Mouse (Mus musculus): Measurements from ENCODE around the gene Cx3cr1. TPM values are rescaled to one million over a fixed set of nuclear protein-coding genes. Genes with fewer than 3 reads are reported as not detected.

Gene Cx3cr1
- polyA plus RNA-seq, 1 experiment: 9.0 TPM

GRCm38 (mm10) chr9:120001945-120002725 lies 67.5 kb downstream of the Cx3cr1 start:
- 0 out of 2 replicates have a peak, but pooled peaks cover 5% of the 10 kb centered on the region for H3K4me1 ChIP-seq (ENCODE audit: control insufficient read depth, insufficient read depth, low read length)
- H3K27me3 ChIP-seq (ENCODE audit: control insufficient read depth, insufficient read depth, low read length): no peaks in the 10 kb centered on the region
- H3K27ac ChIP-seq (ENCODE audit: insufficient read depth, low read length): no peak overlapping the region
- DNase-seq: peak in 1 of 2 experiments; percentile 37
- peak overlapping the region; percentile 47 for H3K4me3 ChIP-seq (replicated peaks; ENCODE audit: insufficient read depth, low read depth, low read length)
- TF ChIP-seq POLR2A (IDR thresholded peaks at IDR 0.05; ENCODE audit: borderline replicate concordance, insufficient read depth, low read length) (no peak), CTCF (IDR thresholded peaks at IDR 0.05; ENCODE audit: borderline replicate concordance, insufficient read depth, low read depth, low read length) (no peak)
- 13% methylated on average over 31 of the region's 31 CpGs for WGBS

DNA sequence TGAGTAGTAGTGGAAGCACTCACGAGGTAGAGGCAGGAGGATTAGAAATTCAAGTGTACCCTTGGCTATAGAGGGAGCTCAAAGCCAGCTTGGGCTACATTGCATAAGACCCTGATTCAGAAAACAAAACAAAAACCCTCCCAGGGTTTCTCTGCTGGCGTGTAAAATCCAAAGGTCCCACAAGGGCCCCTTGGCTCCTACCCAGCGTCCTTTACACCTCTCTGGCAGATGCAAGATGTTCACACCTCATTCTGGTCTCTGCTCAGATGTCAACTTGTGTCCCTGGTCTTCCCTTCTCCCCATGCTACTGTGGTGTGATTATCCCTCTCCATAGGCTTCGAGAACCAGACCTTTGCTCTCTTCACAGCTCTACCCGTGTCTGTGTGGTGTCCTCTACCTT lies 68.9 kb downstream of the Cx3cr1 start:
- WGBS: 85% methylated on average over 5 of the region's 5 CpGs
- H3K27me3 ChIP-seq (ENCODE audit: control insufficient read depth, insufficient read depth, low read length): no peaks in the 10 kb centered on the region
- TF ChIP-seq CTCF (IDR thresholded peaks at IDR 0.05; ENCODE audit: borderline replicate concordance, insufficient read depth, low read depth, low read length): no peak
- TF ChIP-seq POLR2A (IDR thresholded peaks at IDR 0.05; ENCODE audit: borderline replicate concordance, insufficient read depth, low read length): no peak
- no peak overlapping the region for H3K27ac ChIP-seq (ENCODE audit: insufficient read depth, low read length)
- no peak for DNase-seq
- 0 out of 2 replicates have a peak, but pooled peaks cover 5% of the 10 kb centered on the region for H3K4me1 ChIP-seq (ENCODE audit: control insufficient read depth, insufficient read depth, low read length)
- no peak overlapping the region for H3K4me3 ChIP-seq (replicated peaks; ENCODE audit: insufficient read depth, low read depth, low read length)

GRCm38 (mm10) chr9:119999636-120000035 lies 70.0 kb downstream of the Cx3cr1 start:
- Histone ChIP-seq H3K27ac (ENCODE audit: insufficient read depth, low read length) (no peak overlapping the region), H3K4me3 (replicated peaks; ENCODE audit: insufficient read depth, low read depth, low read length) (no peak overlapping the region), H3K4me1 (ENCODE audit: control insufficient read depth, insufficient read depth, low read length) (0 out of 2 replicates have a peak, but pooled peaks cover 5% of the 10 kb centered on the region), H3K27me3 (ENCODE audit: control insufficient read depth, insufficient read depth, low read length) (no peaks in the 10 kb centered on the region)
- DNase-seq: peak in 1 of 2 experiments; percentile 15
- WGBS: 30% methylated on average over 6 of the region's 6 CpGs
- no peak for TF ChIP-seq POLR2A (IDR thresholded peaks at IDR 0.05; ENCODE audit: borderline replicate concordance, insufficient read depth, low read length)
- TF ChIP-seq CTCF (IDR thresholded peaks at IDR 0.05; ENCODE audit: borderline replicate concordance, insufficient read depth, low read depth, low read length): no peak

DNA sequence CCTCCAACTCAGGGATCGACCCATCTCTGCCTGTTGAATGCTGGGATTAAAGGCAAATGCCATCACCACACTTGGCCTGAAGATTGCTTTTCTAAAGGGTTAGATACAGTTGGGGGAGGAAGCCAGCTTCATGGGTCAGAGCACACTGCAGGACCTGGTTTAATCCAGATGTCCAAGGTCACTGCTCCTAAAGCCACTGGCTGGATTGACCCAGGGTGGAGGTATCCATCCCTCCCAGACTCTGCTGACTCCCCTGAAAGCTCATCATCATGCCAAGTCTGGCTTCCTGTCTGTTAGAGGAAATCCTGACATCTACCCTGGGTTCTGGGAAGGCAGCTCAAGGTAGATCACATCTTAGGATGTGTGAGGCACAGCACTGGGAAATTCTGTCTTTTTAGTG lies 70.9 kb downstream of the Cx3cr1 start:
- Histone ChIP-seq H3K4me1 (ENCODE audit: control insufficient read depth, insufficient read depth, low read length) (0 out of 2 replicates have a peak, but pooled peaks cover 5% of the 10 kb centered on the region), H3K27me3 (ENCODE audit: control insufficient read depth, insufficient read depth, low read length) (no peaks in the 10 kb centered on the region), H3K4me3 (replicated peaks; ENCODE audit: insufficient read depth, low read depth, low read length) (no peak overlapping the region), H3K27ac (ENCODE audit: insufficient read depth, low read length) (no peak overlapping the region)
- 78% methylated on average over 1 of the region's 1 CpGs for WGBS
- no peak for DNase-seq
- TF ChIP-seq POLR2A (IDR thresholded peaks at IDR 0.05; ENCODE audit: borderline replicate concordance, insufficient read depth, low read length): no peak
- no peak for TF ChIP-seq CTCF (IDR thresholded peaks at IDR 0.05; ENCODE audit: borderline replicate concordance, insufficient read depth, low read depth, low read length)

DNA sequence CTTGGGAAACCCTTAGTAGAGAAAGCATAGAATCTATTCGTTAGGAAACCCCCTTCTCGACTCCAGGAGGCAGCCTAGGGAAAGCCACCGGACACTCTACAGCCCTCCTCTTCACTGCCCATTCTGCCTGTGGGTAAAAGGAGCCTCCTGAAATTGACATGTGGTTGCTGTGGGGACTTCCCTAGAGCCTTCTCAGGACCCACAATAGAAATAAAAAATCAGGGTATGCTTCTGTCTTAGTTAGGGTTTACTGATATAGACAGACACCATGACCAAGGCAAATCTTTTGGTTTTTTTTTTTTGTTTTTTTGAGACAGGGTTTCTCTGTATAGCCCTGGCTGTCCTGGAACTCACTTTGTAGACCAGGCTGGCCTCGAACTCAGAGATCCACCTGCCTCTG lies 73.6 kb downstream of the Cx3cr1 start:
- Histone ChIP-seq H3K27me3 (ENCODE audit: control insufficient read depth, insufficient read depth, low read length) (no peaks in the 10 kb centered on the region), H3K4me3 (replicated peaks; ENCODE audit: insufficient read depth, low read depth, low read length) (no peak overlapping the region), H3K4me1 (ENCODE audit: control insufficient read depth, insufficient read depth, low read length) (peaks cover 5% of the 10 kb centered on the region; the same call in 1 of the 2 replicates), H3K27ac (ENCODE audit: insufficient read depth, low read length) (no peak overlapping the region)
- DNase-seq: no peak
- WGBS: 83% methylated on average over 4 of the region's 4 CpGs
- TF ChIP-seq POLR2A (IDR thresholded peaks at IDR 0.05; ENCODE audit: borderline replicate concordance, insufficient read depth, low read length): no peak
- TF ChIP-seq CTCF (IDR thresholded peaks at IDR 0.05; ENCODE audit: borderline replicate concordance, insufficient read depth, low read depth, low read length): no peak

- Histone ChIP-seq H3K4me3 (replicated peaks; ENCODE audit: insufficient read depth, low read depth, low read length) (no peak overlapping the region), H3K27me3 (ENCODE audit: control insufficient read depth, insufficient read depth, low read length) (no peaks in the 10 kb centered on the region), H3K4me1 (ENCODE audit: control insufficient read depth, insufficient read depth, low read length) (peaks cover 3% of the 10 kb centered on the region; the same call in 1 of the 2 replicates), H3K27ac (ENCODE audit: insufficient read depth, low read length) (no peak overlapping the region)
- 84% methylated on average over 7 of the region's 7 CpGs for WGBS
- no peak for DNase-seq
- no peak for TF ChIP-seq CTCF (IDR thresholded peaks at IDR 0.05; ENCODE audit: borderline replicate concordance, insufficient read depth, low read depth, low read length)
Observed at GRCm38 (mm10) chr9:119994207-119994606, 75.5 kb downstream of the Cx3cr1 start.

DNA sequence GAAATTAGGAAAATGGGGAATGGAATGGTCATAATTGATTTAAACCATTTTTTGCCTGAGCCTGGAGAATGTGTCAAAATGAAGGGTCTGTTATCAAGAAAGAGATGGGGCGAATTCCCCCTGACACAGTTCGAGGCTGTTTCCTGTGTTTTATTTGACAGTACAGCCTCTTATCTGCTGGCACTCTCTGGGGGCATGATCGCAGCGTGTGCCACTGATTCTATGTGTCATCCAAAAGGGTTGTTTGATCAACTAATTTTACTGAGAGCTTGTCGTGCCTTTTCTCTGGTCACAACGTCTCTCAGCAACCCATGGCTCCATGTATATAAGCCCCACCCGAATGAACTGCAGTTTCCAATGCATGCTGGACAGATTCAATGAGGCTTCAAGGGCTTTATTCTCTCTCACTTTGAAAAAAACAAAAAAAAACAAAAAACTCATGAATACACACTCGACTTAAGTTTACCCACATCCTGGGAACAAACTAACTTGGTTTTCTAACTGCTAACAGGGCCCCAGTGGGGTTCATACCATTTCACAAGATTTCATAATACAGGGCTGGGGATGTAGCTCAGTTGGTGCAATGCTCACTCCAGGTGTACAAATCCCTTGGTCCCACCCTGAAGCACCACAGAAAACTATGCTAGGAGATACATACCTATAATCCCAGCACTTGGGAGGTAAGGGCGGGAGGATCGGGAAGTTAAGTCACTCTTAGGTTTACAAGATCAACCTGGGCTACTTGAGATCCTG lies 76.4 kb downstream of the Cx3cr1 start:
- no peak overlapping the region for H3K4me3 ChIP-seq (replicated peaks; ENCODE audit: insufficient read depth, low read depth, low read length)
- H3K4me1 ChIP-seq (ENCODE audit: control insufficient read depth, insufficient read depth, low read length): peaks cover 3% of the 10 kb centered on the region; the same call in 1 of the 2 replicates
- no peak overlapping the region for H3K27ac ChIP-seq (ENCODE audit: insufficient read depth, low read length)
- no peaks in the 10 kb centered on the region for H3K27me3 ChIP-seq (ENCODE audit: control insufficient read depth, insufficient read depth, low read length)
- DNase-seq: no peak
- no peak for TF ChIP-seq CTCF (IDR thresholded peaks at IDR 0.05; ENCODE audit: borderline replicate concordance, insufficient read depth, low read depth, low read length)
- TF ChIP-seq POLR2A (IDR thresholded peaks at IDR 0.05; ENCODE audit: borderline replicate concordance, insufficient read depth, low read length): no peak
- WGBS: 81% methylated on average over 10 of the region's 10 CpGs
